In the genomic region with DNA sequence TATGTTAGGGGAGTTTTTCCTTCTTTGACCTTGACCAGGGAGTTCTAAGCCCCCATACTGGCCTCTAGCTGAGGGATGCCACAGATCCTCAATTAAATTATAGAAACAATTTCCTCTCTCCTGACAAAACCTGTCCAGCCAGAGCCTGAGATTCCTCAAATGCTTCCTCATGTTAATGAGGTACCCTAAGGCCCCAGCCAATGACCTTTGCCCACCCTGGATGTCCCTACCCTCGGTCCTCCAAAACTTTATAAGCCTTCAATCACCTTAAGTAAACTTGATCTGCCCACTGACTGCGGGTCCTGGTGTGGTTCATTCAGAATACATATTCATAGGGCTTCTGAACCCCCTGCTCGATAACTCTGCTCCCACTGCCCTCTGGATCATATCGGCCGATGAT, we compare ENCODE assay signal across 18 mouse cellular contexts.
DNase-seq lines count a peak whose midpoint lies in the region; ATAC-seq and TF ChIP-seq lines count a peak whose summit lies in the region.
"Had no signal": no experiment of that assay in that cellular context is flagged by ENCODE, and none has a peak within 500 bp of the region (broad histone marks: within the 10 kb centered on the region; RNA-seq: fewer than 3 reads in every experiment).

No protein-coding gene starts in this region.

- no peak for TF ChIP-seq POLR2A in kidney, adult 2 months (IDR thresholded peaks at IDR 0.05; ENCODE audit: low read depth, low read length)

- H3K9me3 ChIP-seq in kidney, postnatal 0 days (replicated peaks; ENCODE audit: low read length), result no peaks in the 10 kb centered on the region
- H3K9me3 ChIP-seq: embryonic facial prominence, embryonic 15.5 days; forebrain, embryonic 10.5 days; heart, embryonic 12.5 days; hindbrain, embryonic 10.5 days had no signal

- no peaks in the 10 kb centered on the region for H3K36me3 ChIP-seq in kidney, adult 2 months (ENCODE audit: control insufficient read depth, insufficient read depth, low read length)
- H3K36me3 ChIP-seq in kidney, postnatal 0 days (ENCODE audit: insufficient read depth, low read length), result no peaks in the 10 kb centered on the region
- H3K36me3 ChIP-seq: embryonic facial prominence, embryonic 15.5 days; forebrain, embryonic 10.5 days; heart, embryonic 12.5 days; hindbrain, embryonic 10.5 days had no signal

- no peak overlapping the region for H3K4me3 ChIP-seq in kidney, adult 2 months (ENCODE audit: insufficient read depth, low read depth, low read length)
- no peak overlapping the region for H3K4me3 ChIP-seq in kidney, postnatal 0 days (replicated peaks; ENCODE audit: low read depth, low read length)
- H3K4me3 ChIP-seq: embryonic facial prominence, embryonic 15.5 days; erythroblast, embryonic 14.5 days; forebrain, embryonic 10.5 days; gastrocnemius, adult 2 months; heart, embryonic 12.5 days; hindbrain, embryonic 10.5 days had no signal

- TF ChIP-seq CTCF in kidney, adult 2 months (conservative IDR thresholded peaks at IDR 0.05; ENCODE audit: insufficient read depth, insufficient read length, low read depth, low read length), result no peak
- TF ChIP-seq CTCF in kidney, postnatal 0 days (IDR thresholded peaks at IDR 0.05; ENCODE audit: low read depth), result no peak

- peak; percentile 57 for DNase-seq in kidney, adult 2 months
- peak; percentile 49 to 54 for DNase-seq in kidney, adult 8-10 months
- no peak for DNase-seq in kidney, postnatal 0 days (ENCODE audit: low spot score)
- DNase-seq in kidney, postnatal 36 days, result peak; percentile 30 to 39
- no peak for DNase-seq in spleen, postnatal 10 days (ENCODE audit: low spot score in 2 of 2)
- DNase-seq in liver, result no peak
- DNase-seq: adrenal gland, adult 8-10 months; adrenal gland, postnatal 36 days; cerebellum, adult 2 months; embryo, embryonic 11 days; gastrocnemius, adult 2 months; gastrocnemius, postnatal 25 days had no signal

- H3K4me1 ChIP-seq in kidney, adult 2 months (ENCODE audit: control insufficient read depth, insufficient read depth, low read length), result no peaks in the 10 kb centered on the region; the same call in 1 of the 2 replicates
- H3K4me1 ChIP-seq in kidney, postnatal 0 days (replicated peaks; ENCODE audit: insufficient read depth, low read length), result no peaks in the 10 kb centered on the region
- H3K4me1 ChIP-seq: embryonic facial prominence, embryonic 15.5 days; heart, embryonic 12.5 days had no signal

- H3K27ac ChIP-seq in kidney, adult 2 months (ENCODE audit: insufficient read depth, low read depth, low read length), result no peak overlapping the region
- H3K27ac ChIP-seq in kidney, postnatal 0 days, result 0 out of 2 replicates have a peak overlapping the region, but pooled peaks have one; percentile 40
- H3K27ac ChIP-seq: embryonic facial prominence, embryonic 15.5 days; forebrain, embryonic 10.5 days; gastrocnemius, adult 2 months; hindbrain, embryonic 10.5 days had no signal

- no peaks in the 10 kb centered on the region for H3K27me3 ChIP-seq in kidney, adult 2 months (replicated peaks; ENCODE audit: control insufficient read depth, insufficient read depth, low read length)
- no peaks in the 10 kb centered on the region for H3K27me3 ChIP-seq in kidney, postnatal 0 days (ENCODE audit: insufficient read depth, low read length)
- H3K27me3 ChIP-seq: embryonic facial prominence, embryonic 15.5 days; heart, embryonic 12.5 days had no signal

- WGBS in kidney, adult 2 months, result 56% methylated on average over 5 of the region's 5 CpGs
- WGBS in kidney, postnatal 0 days, result 70% methylated on average over 5 of the region's 5 CpGs

- no peak for ATAC-seq in kidney, postnatal 0 days (replicated peaks; ENCODE audit: low FRiP score, low read depth)
- ATAC-seq: forebrain, embryonic 14.5 days had no signal

- H3K4me2 ChIP-seq in kidney, postnatal 0 days (ENCODE audit: low read length), result no peak overlapping the region
- H3K4me2 ChIP-seq: embryonic facial prominence, embryonic 15.5 days; heart, embryonic 12.5 days had no signal

- no peak overlapping the region for H3K9ac ChIP-seq in kidney, postnatal 0 days (ENCODE audit: low read depth, low read length)
- H3K9ac ChIP-seq: embryonic facial prominence, embryonic 15.5 days; heart, embryonic 12.5 days had no signal

Comparison
In these comparisons a context has a peak if more than half of its experiments do, and no peak if none do; other contexts are left out.
1. DNase-seq: peak in kidney, adult 2 months (single experiment), kidney, adult 8-10 months (2 of 2) and kidney, postnatal 36 days (2 of 2); none in kidney, postnatal 0 days (single experiment), spleen, postnatal 10 days (0 of 2) and liver (single experiment).